Mouse (Mus musculus) erythroblast, embryonic 14.5 days (primary cell): ENCODE data around the gene Btn2a2.

Experiments used
- GATA1 ChIP-seq: IDR thresholded peaks from 2 replicates; pipeline ENCODE4 v1.6.1; 2012; ENCODE audit warnings: low read length, inconsistent platforms, mixed read lengths
- TAL1 ChIP-seq: IDR thresholded peaks from 3 replicates; pipeline ENCODE4 v1.6.1; 2012; ENCODE audit warnings: low read length, inconsistent platforms, mixed read lengths

GRCm38 (mm10) chr13:23462669-23463068 lies 26.0 kb downstream of the Btn2a2 start:
- TF ChIP-seq GATA1 = no peak
- no peak for TF ChIP-seq TAL1
